Mouse (Mus musculus) spleen, adult 2 months (tissue): ENCODE data around the gene Add3.

Experiments
- CTCF ChIP-seq: fragments of 200-500 bp; IDR thresholded peaks from 2 replicates; pipeline ENCODE4 v1.5.1; 2011; ENCODE audit warnings: mild to moderate bottlenecking, inconsistent platforms; ENCODE audit not compliant: insufficient read depth, insufficient read length, insufficient replicate concordance; ENCODE audit errors: extremely low read depth
- POLR2A ChIP-seq: fragments of 200-500 bp; IDR thresholded peaks from 2 replicates; pipeline ENCODE4 v1.6.1; 2011; ENCODE audit warnings: low read depth, low read length, inconsistent platforms

DNA sequence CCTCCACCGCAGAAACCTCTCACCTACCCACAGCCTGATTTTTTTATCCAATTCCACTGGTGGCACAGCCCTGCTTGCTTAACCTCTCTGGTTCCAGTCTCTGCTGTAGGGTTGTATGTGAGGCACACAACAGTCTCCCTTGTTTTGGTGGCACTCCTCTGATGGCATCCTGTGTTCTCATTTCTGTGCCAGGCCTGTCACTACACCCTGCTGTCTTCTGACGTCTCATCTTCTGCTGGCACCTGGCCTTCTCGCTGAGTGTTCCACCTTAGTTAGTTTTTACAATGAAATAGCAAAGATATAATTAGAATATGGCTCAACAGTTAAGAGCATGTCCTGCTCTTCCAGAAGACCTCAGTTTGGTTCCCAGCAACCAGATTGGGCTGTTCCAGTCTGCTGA is 49.5 kb downstream of the Add3 start:
- no peak for TF ChIP-seq POLR2A
- no peak for TF ChIP-seq CTCF
